Mouse (Mus musculus): ENCODE measurements around the gene Pros1.

Gene Pros1

DNA sequence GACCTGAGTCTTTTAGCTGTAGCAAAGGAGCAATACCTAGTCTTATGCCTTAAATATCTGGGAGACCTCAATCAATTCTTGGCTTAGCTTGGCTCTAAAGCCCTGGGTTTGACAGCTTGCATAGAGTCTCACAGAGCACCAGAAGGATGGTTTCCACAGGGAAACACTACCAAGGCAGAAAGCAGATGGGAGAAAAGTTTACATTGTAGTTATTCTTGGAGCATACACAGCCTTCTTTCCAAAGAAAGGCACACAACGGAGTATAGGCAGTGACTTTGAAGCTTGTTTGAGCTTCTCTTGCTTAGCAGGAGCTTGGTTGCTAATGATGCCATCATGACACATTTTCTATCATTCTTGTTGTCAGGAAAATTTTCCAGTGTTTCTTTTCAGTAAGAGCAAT lies 6.0 kb downstream of the Pros1 start:
- CTCF ChIA-PET, result interaction anchor here (0.6 kb wide), 1 partner anchor 57 kb away, joined by 4 read pairs; no protein-coding TSS in a partner anchor

DNA sequence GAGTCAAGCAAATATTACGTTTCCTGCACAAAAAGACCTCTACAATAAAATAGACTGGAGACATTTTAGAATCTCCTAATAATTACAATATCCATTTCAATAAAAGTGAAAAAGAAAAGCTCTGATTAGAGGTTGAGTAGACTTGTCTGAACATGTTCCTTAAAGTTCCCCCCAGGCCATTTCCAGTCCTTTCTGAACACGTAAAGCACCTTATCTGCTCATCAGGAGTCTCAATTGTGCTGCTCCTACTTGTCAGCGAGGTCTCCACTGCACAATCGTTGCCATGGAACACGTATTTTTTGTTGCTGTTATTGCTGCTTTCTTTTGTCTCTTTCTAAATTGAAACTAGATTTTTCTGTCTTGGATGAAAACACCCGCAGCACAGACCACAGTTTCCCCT lies 7.3 kb downstream of the Pros1 start:
- CTCF ChIA-PET, result no interaction called here

DNA sequence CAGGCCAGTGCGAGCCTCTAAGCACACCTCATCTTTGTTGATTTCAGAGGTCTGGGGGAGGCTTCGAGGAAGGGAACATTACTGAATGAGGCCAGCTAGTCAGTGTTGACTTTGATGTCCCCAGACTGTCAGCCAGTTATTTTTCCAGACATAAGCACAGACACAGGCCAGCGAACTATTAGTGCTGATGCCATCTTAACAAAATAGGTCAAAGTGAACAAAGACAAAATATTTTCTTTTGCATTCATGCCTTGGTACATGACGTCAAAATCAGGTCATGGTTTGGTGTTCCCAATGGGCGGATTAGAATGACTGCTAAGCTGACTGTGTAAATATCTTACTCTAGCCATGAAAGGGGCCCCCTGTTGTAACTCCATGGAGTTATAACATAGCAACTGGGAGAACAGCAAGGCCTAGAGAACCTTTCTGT lies 18.6 kb downstream of the Pros1 start:
- CTCF ChIA-PET, result no interaction called here

DNA sequence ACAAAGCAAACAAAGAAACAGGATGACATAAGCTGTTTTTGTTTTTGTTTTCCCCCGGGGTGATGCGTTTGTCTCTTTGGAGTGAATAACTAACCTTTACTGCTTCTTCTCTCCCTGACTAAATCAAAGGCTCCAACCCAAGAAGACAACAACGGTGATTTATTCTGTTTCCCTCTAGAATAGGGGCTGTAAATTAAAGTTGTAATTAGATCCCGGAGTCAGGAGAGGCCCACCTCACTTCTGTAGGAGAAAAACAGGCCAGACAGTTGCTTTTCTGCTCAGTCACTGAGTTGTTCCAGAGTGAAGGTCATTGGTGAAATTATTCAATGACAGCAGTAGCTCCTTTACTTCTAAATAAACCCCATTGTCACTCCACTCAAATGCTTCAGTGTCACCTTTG lies 19.1 kb downstream of the Pros1 start:
- CTCF ChIA-PET, result no interaction called here

DNA sequence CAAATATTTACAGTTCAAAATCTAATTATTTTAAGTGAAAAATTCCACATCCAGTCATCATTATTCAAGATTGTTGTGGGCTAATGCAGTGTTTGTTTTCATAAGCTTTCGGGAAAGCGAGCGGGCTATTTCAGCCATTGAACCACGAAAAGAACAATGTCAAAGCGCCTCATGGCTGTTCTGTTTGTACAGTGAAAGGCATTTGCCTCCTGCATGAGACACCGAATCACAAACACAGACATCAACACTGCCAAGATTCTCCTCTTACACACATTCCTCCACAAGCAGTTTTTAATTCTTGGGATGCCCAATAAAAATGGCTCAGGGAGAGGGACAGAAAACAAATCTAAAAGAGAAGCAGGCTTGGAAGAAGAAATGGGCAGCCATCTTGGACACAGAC lies 20.0 kb downstream of the Pros1 start:
- CTCF ChIA-PET, result no interaction called here

DNA sequence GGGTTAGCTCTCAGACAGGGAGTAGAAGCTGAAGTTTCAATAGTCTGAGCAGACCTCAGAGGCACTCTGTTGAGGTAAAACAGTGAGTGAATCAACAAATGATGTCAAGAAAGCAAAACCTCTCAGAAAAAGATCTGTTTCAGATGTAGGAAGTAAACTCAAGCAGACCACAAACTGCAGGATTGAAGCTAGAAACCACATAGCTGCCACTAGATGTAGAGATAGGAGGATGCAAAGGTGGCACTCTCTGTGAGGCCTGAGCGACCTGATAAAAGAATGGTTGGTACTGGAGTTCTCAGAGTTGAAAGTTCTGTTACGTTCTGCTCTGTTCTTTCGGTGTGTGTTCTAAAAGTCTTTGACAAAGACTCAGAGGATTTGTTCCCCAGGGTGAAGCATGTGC lies 41.7 kb downstream of the Pros1 start:
- CTCF ChIA-PET, result no interaction called here

DNA sequence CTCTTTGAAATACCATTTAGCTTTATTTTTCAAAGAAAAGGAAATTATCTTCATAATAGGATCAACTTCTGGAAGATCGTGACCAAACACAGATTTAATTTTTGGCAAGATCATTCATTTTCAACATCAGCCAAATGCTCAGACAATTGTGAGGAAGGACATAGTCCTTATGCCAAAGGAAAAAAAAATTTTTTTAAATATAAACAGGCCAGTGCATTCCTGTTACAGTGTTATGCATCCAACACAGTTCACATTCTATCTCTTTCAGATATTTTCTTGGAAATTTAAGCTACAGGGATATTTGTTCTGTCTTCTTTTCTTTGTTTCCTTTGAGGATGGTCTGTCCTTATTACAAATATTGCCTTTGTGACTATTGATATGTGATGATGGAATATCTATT lies 57.3 kb downstream of the Pros1 start:
- CTCF ChIA-PET, result no interaction called here

DNA sequence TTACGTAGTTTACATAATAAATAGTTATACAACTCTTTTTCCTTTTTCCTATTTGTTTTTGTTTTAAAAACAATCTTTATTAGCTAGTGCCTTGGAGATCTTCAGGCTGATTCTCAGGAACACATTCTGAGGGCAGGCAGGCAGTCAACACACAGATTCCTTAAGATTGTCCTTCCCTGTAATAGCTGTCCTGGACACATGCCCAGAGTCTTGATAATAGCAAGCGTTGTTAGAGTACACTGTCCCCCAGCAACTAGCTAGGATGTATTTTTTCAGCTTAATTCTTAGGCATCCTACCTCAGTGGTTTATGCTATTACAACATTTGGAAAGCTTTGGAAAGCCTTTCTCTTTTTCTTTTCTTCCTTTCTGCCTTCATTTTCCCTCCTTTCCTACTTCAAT lies 58.1 kb downstream of the Pros1 start:
- CTCF ChIA-PET, result no interaction called here

DNA sequence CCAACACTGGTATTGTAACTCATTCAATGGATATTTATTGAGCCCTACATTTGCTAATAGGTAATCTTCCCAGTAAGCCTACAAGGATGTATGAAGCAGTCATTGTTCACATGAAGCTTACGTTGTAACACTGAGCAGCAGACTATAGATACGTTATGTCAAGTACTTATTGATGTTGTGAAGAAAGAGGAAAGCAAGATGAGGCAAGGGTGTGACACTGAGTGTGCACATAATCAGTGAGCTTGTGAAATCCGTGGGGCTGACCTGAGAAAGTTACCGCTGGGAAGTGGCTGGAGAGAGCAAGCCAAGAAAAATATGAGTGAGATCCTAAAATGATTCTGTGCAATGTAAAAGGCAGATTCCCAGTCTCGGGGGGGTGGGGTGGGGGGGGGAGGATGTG lies 61.4 kb downstream of the Pros1 start:
- CTCF ChIA-PET, result no interaction called here

DNA sequence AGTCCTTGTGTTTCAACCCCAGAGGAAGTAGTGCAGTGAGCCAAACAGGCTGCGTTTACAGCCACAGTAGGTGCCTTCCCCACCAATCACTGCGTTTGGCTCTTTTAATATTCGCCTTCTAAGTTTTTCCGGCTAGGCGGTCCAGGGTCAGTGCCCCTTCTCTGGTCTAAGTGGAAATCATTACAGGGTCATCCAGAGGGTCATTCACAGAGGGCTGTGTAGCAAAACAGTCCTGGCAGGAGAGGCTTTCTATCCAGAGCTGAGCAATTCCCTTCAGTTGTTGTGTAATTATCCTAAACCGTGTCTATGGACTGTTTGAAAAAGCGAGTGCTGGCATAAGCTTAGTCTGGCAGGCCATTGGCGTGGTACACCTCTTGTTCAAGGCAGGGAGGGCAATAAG lies 68.1 kb downstream of the Pros1 start:
- CTCF ChIA-PET, result no interaction called here

DNA sequence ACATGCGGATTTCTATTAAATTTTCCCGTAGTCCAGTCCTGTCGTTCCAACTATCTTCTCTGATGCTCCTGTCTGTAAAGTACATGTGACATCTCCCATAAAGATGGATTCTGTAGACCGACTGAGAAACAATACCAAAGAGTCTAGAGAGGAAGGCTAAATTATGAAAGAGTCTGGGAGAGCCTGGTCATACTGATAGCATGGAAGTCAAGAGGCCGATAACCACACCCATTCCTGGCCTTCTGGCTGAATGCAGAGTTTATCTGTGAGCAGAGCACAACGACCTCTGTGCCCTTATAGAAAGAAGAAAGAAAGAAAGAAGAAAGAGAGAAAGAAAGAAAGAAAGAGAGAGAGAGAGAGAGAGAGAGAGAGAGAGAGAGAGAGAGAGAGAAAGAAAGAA lies 77.2 kb downstream of the Pros1 start:
- CTCF ChIA-PET, result no interaction called here

DNA sequence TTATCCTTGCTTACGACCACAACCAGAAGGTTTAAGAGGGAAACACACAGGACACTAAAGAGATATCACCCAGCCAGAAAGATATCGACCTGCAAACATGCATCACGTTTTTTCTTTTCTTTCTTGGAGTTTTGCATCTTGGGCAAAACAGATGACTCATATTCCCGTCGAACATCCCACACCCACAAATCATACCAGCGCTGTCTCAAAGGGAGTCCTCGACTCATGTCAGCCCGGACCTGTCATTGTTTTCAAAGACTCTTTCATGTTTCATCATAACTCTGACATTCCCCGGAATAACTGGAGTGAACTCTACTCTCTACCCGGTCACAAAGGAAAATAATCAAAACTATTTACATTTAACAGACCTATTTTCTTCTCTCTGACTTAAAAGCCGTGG lies 82.2 kb downstream of the Pros1 start:
- CTCF ChIA-PET, result no interaction called here

DNA sequence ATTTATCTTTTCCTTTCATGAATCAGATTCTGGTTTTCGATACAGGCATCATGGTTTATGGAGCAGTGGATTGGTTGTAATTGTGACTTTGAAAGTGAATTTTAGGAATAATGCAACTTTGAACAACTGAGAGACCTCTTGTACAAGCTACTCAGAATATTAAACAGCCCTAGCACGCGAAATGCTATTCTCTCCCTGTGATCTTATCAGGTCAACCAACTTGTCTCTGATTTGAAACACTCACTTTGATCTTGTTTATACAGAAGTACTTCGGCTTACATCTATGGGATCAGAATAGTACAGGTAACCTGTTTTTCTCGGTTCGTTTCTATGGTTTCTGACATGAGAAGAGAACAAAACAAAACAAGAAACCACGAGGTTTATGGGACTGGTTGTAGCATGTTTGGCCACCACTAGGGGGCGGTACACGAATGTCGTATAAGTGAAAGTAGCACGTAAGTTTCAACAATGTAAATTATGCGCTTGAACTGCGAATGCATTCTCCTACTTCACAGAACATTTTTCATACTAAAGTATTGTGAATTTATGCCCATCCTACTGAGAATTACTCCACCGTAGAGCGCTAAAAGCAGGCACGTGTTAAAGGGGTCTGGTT lies 86.4 kb downstream of the Pros1 start:
- CTCF ChIA-PET, result no interaction called here

DNA sequence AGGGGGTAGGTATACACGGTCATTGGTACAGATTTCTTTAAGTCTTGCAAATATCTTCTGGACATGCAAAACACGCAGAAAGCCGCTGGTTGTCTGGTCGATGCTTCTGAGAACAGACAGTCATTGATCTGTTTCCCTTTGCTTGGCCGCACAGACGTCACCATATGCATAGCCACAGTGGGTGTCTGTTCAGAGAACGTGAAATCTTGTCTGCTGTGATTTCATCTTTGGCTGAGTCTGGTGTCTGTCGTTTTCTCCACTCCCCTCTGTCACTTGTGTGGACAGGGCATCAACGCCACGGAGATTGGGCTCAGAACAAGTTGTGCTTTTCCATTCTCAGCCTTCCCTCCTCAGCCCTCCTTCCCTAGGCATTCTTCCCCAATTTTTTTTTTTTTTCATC lies 87.7 kb downstream of the Pros1 start:
- CTCF ChIA-PET, result no interaction called here

DNA sequence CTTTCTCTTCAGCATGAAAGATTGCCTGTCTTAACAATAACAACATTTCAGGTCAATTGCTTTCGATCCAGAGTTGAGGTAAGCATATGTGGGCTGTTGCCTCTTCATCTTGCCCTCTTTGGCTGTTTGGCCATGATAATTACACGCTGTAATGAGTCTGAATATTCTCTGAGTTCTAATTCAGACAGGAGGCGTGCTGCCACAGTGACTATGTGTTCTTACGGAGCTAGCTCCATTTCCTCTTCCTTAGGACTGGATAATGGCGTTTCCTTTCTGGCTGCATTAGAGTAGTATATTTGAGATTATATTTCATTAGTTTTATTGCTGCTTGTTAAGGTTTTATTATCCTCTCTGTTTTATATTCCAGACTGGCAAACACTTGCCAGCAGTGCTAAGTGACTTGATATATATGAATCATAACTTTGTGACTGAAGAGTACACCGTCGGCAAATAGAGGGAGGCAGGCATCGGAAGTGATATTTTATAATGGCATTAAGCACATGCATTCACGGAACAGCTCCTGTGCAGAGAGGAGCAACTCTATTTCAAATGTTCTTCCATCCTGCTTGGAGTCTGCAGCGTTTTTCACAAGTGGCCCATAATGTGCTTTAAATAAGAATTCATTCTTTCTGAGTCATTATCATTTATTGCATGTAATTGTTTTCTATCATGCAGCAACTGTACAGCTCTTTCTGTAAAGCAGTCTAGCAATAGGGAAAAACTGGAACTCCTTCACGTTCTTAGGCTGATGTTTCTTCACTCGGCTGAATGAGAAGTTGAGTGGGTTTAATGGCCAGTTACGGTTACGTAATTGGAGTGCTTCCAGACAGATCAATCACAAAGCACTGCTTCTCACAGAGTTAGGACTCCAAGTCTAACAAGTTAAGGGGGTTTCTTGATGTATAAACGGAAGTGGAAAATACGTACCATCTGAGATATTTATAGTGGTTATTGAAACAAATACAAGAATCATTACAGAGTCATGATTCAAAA lies 88.6 kb downstream of the Pros1 start:
- CTCF ChIA-PET, result no interaction called here

DNA sequence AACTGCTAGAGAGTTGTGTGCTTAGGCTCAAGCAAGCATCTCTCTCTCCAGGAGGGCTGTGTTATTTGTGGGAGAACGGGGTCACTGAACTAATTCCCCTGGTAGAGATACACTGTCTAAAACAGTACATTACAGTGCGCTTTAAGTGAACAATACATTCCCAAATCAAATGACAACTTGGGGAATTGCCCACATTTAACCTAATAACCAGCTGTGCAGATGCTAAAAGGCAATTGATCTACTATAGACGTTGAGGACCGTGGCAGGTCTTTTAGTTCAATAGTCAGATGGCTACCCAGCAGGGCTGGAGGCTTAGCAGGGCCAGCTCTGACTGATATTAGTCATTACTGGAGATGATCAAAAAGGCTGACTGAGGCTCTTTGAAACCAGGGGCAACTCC lies 104.4 kb downstream of the Pros1 start:
- CTCF ChIA-PET, result no interaction called here

DNA sequence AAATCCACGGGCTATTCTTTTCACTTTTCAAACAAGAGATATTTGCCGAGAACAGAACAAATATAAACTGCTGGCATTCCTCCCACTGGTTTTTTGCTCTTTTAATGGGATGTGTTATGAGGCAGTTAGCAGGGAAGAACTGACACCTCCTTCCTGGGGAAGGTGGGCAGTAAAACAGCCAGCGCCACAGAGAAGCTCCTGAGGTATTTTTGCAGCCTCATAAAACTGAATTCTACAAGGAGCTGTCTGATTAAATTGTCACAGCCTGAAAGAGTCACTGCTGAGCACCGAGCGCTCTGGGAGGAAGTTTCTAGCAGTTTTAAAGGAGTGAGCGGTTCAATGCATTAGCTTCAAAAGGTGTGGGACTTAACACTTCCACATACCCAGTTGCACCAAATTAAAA lies 110.3 kb downstream of the Pros1 start:
- CTCF ChIA-PET, result interaction anchor here (0.7 kb wide), 1 partner anchor 1553 kb away, joined by 3 read pairs; no protein-coding TSS in a partner anchor

DNA sequence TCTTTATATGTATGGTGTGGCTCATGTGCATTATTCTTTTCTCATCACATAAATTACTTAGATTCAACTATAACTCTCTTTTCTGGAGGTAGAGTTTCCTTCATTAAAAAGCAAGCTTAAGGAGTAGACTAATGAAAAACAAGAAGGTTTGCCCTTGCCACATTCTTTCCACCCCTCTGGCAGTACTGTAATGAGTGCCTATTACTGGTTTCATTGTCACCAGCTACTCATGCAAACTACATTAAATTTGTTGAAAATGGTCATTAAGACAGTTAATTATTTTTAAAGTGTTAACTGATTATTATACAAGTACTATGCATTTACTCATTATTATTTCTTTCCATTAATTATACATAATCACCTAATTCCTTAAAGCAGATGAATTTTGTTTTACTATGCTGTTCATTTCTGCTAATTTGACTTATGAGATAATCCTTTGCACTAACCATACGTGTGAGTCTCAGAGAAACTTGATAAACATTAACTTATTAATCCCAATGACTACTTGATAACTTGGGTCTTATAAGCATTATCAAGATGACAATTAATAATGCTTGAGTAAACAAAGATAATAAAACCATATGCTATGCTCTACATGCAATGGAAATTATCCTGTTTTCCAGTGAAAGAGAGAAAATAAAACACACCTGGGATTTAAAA lies 117.7 kb downstream of the Pros1 start:
- CTCF ChIA-PET, result no interaction called here

DNA sequence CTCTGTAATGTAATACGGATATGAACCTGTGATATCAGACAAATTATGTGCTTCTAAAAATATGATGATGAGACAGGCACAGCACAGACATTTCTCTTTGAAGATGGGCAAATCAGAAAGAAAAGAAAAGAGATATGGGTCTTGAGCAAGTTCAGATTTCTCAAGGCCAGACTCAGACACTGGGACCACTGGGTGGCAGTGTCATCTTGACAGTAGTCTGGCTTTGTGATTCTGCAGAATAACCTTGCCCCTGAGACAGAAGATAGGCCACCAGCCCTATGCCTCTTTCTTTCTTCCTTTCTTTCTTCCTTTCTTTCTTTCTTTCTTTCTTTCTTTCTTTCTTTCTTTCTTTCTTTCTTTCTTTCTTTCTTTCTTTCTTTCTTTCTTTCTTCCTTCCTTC lies 120.8 kb downstream of the Pros1 start:
- CTCF ChIA-PET, result no interaction called here

Measured in spleen, embryonic (tissue).